Mouse (Mus musculus): Measurements from ENCODE around the gene Zkscan17. TPM values are rescaled to one million over a fixed set of nuclear protein-coding genes. Genes with fewer than 3 reads are reported as not detected.
A peak's percentile ranks its signal among the peaks of the same experiment; 100 is the strongest.
"Not testable (repeated sequence)": the region's sequence is repeated elsewhere in the genome, so short reads cannot be mapped to it uniquely, and the experiment has no call there.

Zkscan17 gene
- total RNA-seq (2021): 10 to 100 TPM; 14.5 to 14.9 TPM
- long read RNA-seq, experiment 1, full-length matches to known transcripts: 5 of 28 reads
- long read RNA-seq, experiment 1, partial matches to known transcripts: 7 of 28 reads
- long read RNA-seq, experiment 1, other reads (novel, unspliced or antisense): 16 of 28 reads
- long read RNA-seq, experiment 2, full-length matches to known transcripts: 7 of 18 reads
- long read RNA-seq, experiment 2, partial matches to known transcripts: 4 of 18 reads
- long read RNA-seq, experiment 2, other reads (novel, unspliced or antisense): 7 of 18 reads

- no peak for DNase-seq
Measured at GRCm38 (mm10) chr11:59526472-59527080, at the start of gene Zkscan17. Zkscan17 (minus strand) TSS chr11:59526751.

GRCm38 (mm10) chr11:59576135-59576534, 49.6 kb upstream of the Zkscan17 start, which contains the start of gene Olfr222:
Olfr222 (minus strand) TSS chr11:59576235.
- DNase-seq: not testable (repeated sequence)

- DNase-seq: peak; percentile 17
Measured at GRCm38 (mm10) chr11:59575726-59576125, 49.2 kb upstream of the Zkscan17 start.

- DNase-seq: no peak
Measured at GRCm38 (mm10) chr11:59569306-59569705, 42.8 kb upstream of the Zkscan17 start.

GRCm38 (mm10) chr11:59562837-59563236, 36.3 kb upstream of the Zkscan17 start:
- DNase-seq: no peak

- no peak for DNase-seq
Measured at GRCm38 (mm10) chr11:59562336-59562735, 35.8 kb upstream of the Zkscan17 start.

- no peak for DNase-seq
Measured at GRCm38 (mm10) chr11:59560906-59561305, 34.4 kb upstream of the Zkscan17 start.

- no peak for DNase-seq
Measured at GRCm38 (mm10) chr11:59554535-59554934, 28.0 kb upstream of the Zkscan17 start.

GRCm38 (mm10) chr11:59554127-59554526, 27.6 kb upstream of the Zkscan17 start:
- DNase-seq: no peak

- DNase-seq: no peak
Measured at GRCm38 (mm10) chr11:59544005-59544404, 17.5 kb upstream of the Zkscan17 start.

- DNase-seq: no peak
Measured at GRCm38 (mm10) chr11:59543376-59543775, 16.8 kb upstream of the Zkscan17 start.

GRCm38 (mm10) chr11:59542442-59542841, 15.9 kb upstream of the Zkscan17 start:
- DNase-seq: no peak

- DNase-seq: no peak
Measured at GRCm38 (mm10) chr11:59541324-59541723, 14.8 kb upstream of the Zkscan17 start, which contains the start of gene Nlrp3. Nlrp3 (plus strand) TSS chr11:59541568.

- no peak for DNase-seq
Measured at GRCm38 (mm10) chr11:59540123-59540522, 13.6 kb upstream of the Zkscan17 start.

GRCm38 (mm10) chr11:59538387-59538786, 11.8 kb upstream of the Zkscan17 start:
- peak; percentile 59 for DNase-seq

- peak; percentile 54 for DNase-seq
Measured at GRCm38 (mm10) chr11:59537218-59538130, 10.9 kb upstream of the Zkscan17 start.

- no peak for DNase-seq
Measured at GRCm38 (mm10) chr11:59531562-59531961, 5.0 kb upstream of the Zkscan17 start.

GRCm38 (mm10) chr11:59530870-59531535, 4.5 kb upstream of the Zkscan17 start:
- DNase-seq: no peak

- no peak for DNase-seq
Measured at GRCm38 (mm10) chr11:59530221-59530620, 3.7 kb upstream of the Zkscan17 start.

- peak; percentile 70 for DNase-seq
Measured at GRCm38 (mm10) chr11:59525237-59525636, 1.3 kb downstream of the Zkscan17 start.

- DNase-seq: no peak
Measured at GRCm38 (mm10) chr11:59524150-59524549, 2.4 kb downstream of the Zkscan17 start.
